Mouse (Mus musculus) small intestine, adult 2 months (tissue): ENCODE data around the gene Sh3tc1. TPM values are rescaled to one million over a fixed set of nuclear protein-coding genes. Genes with fewer than 3 reads are reported as not detected.
A peak's percentile ranks its signal among the peaks of the same experiment; 100 is the strongest.

Source experiments
- H3K27ac ChIP-seq: fragments of 200-500 bp; 2 replicates; pipeline ENCODE4 v1.5.1; 2012; ENCODE audit warnings: low read depth, low read length, control low read depth, inconsistent platforms; ENCODE audit not compliant: insufficient read depth
- H3K27me3 ChIP-seq: fragments of 200-500 bp; 2 replicates; pipeline ENCODE4 v1.6.1; 2012; ENCODE audit warnings: mild to moderate bottlenecking, moderate library complexity, low read length, inconsistent platforms; ENCODE audit not compliant: control insufficient read depth, insufficient read depth
- H3K36me3 ChIP-seq: fragments of 200-500 bp; 2 replicates; pipeline ENCODE4 v1.6.1; 2012; ENCODE audit warnings: mild to moderate bottlenecking, low read length, control low read depth, inconsistent platforms; ENCODE audit not compliant: control insufficient read depth, insufficient read depth
- H3K4me1 ChIP-seq: fragments of 200-500 bp; 2 replicates; pipeline ENCODE4 v1.6.1; 2012; ENCODE audit warnings: low read length, inconsistent platforms, mixed read lengths; ENCODE audit not compliant: control insufficient read depth, insufficient read depth, insufficient read length
- H3K4me3 ChIP-seq: fragments of 200-500 bp; 2 replicates; pipeline ENCODE4 v1.5.1; 2012; ENCODE audit warnings: low read depth, mild to moderate bottlenecking, control low read depth, inconsistent platforms, low read length, moderate library complexity
- CTCF ChIP-seq: fragments of 200-500 bp; IDR thresholded peaks from 2 replicates; pipeline ENCODE4 v1.5.1; 2012; ENCODE audit warnings: low read depth, mild to moderate bottlenecking, control low read depth, inconsistent platforms, low read length, moderate library complexity, mixed read lengths; ENCODE audit not compliant: insufficient replicate concordance, insufficient read length; ENCODE audit errors: extremely low read depth
- POLR2A ChIP-seq: fragments of 200-500 bp; IDR thresholded peaks from 2 replicates; pipeline ENCODE4 v1.6.1; 2012; ENCODE audit warnings: low read depth, mild to moderate bottlenecking, control low read depth, inconsistent platforms, low read length, moderate library complexity
- WGBS: fragments of 180-500 bp; shearing (Covaris S2); methylation state at CpG from one replicate; pipeline ENCODE4 v1.1.7; 2018; 5-methylcytosine and 5-hydroxymethylcytosine counted together
- polyA plus RNA-seq: library from polyadenylated mRNA; depleted of rRNA; stranded (reverse); fragments of >200 nt; gene quantifications from 2 replicates; pipeline ENCODE4 v1.2.3, GENCODE M21; 2012; rRNA removed

The Sh3tc1 gene
- polyA plus RNA-seq, 1 experiment, result 7.7 TPM

DNA sequence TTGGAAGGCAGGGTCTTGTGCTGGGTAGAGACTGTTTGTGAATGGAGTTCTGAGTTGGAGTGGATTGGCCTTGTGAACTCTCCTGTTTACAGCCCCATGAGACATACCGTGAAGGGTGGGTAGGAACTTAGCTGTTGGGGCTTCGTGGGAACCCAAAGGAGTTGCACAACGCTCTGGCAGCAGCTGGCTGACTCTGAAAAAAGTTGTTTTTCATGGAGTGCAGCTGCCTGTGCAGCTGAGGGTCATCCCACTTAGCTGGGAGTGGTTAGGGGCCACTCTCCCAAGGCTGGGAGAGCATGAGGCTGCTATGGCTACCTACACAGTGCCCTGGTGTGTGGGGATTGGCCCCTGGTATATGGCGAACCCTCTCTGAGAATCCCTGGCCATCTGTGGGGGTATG lies 92.2 kb downstream of the Sh3tc1 start:
- H3K36me3 ChIP-seq, result no peaks in the 10 kb centered on the region
- no peaks in the 10 kb centered on the region for H3K27me3 ChIP-seq
- no peak overlapping the region for H3K4me3 ChIP-seq
- no peak for TF ChIP-seq POLR2A
- no peak for TF ChIP-seq CTCF
- peak overlapping the region; percentile 59 for H3K27ac ChIP-seq
- WGBS, result 38% methylated on average over 4 of the region's 4 CpGs
- H3K4me1 ChIP-seq, result no peaks in the 10 kb centered on the region; the same call in 1 of the 2 replicates

Other genes with a start within 250 kb of the Sh3tc1 start
- gene Cpz, start 214.3 kb downstream of the Sh3tc1 start, polyA plus RNA-seq, result 1.4 and 1.6 TPM in 2 replicates
- 2.7 and 3.3 TPM in 2 replicates for gene Trmt44, start 164.9 kb downstream of the Sh3tc1 start, polyA plus RNA-seq
- gene Acox3, start 156.9 kb downstream of the Sh3tc1 start, polyA plus RNA-seq, result 24.7 and 36.0 TPM in 2 replicates
- gene Htra3, start 60.2 kb downstream of the Sh3tc1 start, polyA plus RNA-seq, result 63.6 and 72.1 TPM in 2 replicates
- gene Ablim2, start 17.9 kb upstream of the Sh3tc1 start, polyA plus RNA-seq, result 6.8 and 9.1 TPM in 2 replicates
- gene Afap1, start 153.3 kb upstream of the Sh3tc1 start, polyA plus RNA-seq, result 2.3 and 3.0 TPM in 2 replicates